Mouse (Mus musculus): ENCODE data around the gene Sh3rf3.

- TF ChIP-seq CTCF (IDR thresholded peaks at IDR 0.05): no peak
- no peak for TF ChIP-seq EP300 (IDR thresholded peaks at IDR 0.05)
These were observed 293.5 kb downstream of the Sh3rf3 start for GRCm38 (mm10) chr10:59106644-59107043.
